Mouse (Mus musculus) adipocyte (in vitro differentiated cells): ENCODE data around the gene Prkcz.
"Not testable (repeated sequence)": the region's sequence is repeated elsewhere in the genome, so short reads cannot be mapped to it uniquely, and the experiment has no call there.

ENCODE experiments used
- DNase-seq: peaks from one replicate; pipeline ENCODE4 v3.0.0-alpha.2; 2016; ENCODE audit warnings: low spot score

The Prkcz gene

GRCm38 (mm10) chr4:155359560-155360464, 1.3 kb downstream of the Prkcz start:
- DNase-seq: no peak

DNA sequence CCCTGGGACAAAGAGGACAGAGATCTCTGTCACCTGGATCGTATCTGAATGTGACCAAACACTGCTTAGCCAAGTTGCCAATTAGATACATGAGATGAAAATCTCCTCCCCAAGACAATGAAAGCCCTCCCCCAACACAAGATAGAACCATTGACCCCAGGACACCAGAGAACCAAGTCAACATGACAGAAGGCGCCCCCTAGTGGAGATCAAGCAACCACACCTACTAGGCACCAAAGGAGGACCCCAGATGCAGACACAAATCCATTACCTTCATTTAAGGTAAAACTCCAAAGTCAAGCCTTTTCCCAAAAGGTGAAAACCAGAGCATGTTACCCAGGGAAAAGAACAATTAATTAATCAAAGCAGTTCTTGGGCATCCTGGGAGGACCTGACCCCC, 3.6 kb downstream of the Prkcz start:
- DNase-seq: no peak

DNA sequence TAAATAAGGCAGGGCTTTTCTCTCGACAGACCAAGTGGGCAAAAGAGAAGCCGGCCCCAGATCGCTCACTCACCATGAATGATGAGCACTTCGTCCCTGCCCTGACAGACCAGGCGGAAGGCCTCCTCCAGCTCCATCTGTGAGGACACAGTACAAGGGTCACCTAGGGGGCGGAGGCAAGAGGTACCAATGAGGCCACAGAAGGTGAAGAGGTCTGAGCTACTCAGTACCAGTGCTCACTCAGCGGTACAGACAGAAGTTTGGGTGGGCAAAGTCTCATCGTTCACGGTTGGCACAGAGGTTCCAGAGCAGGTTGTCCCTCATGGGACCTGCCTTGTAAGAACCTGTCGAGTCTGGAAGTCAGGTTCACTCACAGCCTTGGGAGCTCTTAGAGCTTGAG, 4.8 kb downstream of the Prkcz start:
- no peak for DNase-seq

DNA sequence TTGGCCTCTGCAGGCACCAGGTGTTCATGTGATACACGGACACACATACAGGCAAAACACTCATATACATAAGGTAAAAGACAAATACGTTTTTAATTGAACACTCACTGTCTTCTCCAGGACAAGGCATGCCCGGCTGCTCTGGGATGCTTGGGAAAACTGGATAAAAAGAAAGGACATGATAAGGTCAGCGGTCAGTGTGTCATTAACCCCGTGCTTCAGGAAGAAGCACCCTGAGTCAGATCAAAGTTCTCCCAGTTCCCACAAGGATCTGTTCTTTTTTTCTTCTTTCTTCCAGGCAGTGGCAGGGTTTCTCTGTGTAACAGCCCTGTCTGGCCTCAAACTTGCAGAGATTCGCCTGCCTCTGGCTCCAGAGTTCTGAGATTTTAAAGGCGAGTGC, 6.6 kb downstream of the Prkcz start:
- DNase-seq: no peak

GRCm38 (mm10) chr4:155354035-155354434, 7.1 kb downstream of the Prkcz start:
- no peak for DNase-seq

GRCm38 (mm10) chr4:155352581-155352980, 8.6 kb downstream of the Prkcz start:
- no peak for DNase-seq

- DNase-seq: no peak
Observed at GRCm38 (mm10) chr4:155346350-155346749, 14.8 kb downstream of the Prkcz start.

- no peak for DNase-seq
Observed at GRCm38 (mm10) chr4:155345608-155345953, 15.6 kb downstream of the Prkcz start.

DNA sequence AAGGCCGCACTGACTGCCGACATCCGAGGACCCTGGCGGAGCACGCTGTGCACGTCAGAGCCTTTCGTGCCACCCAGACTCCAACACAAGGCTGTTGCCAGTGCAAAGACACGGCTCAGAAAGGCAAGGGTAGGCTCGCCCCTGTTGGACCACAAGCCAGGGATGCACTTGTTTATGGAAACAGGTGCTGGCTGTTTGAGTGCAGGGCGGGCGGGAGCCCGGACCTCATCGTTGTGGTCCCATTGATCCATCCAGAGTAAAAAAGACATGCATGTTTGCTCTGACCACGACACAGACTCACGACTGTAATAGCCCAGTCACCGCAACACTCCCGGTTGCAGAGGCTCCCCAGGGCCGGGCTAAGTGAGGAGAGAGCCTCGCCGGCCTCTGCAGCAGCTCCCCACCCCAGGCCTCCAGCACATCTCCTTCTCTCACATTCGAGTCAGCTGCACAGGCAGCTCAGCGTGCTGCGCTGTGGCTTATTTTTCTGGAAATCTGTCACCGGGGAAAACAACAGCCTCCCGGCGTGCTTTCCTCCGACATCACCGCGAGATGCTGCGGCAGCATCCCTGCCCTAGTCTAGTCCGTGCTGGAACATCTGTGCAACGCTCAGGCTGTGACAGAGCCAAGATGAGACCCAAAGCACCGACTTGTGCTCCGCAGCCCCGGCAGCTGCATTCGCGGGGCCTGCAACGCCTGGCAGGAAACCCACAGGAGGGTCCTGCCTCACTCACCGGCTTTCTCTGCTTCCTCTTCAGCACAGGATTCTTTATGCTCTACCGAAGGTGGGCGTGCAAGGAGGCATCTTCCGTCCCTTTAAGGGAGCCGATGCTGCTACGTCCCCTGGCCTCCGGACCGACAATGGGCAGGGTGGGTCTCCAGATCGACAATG, 16.2 kb downstream of the Prkcz start:
- no peak for DNase-seq

GRCm38 (mm10) chr4:155344299-155344600, 16.9 kb downstream of the Prkcz start:
- DNase-seq: no peak

DNA sequence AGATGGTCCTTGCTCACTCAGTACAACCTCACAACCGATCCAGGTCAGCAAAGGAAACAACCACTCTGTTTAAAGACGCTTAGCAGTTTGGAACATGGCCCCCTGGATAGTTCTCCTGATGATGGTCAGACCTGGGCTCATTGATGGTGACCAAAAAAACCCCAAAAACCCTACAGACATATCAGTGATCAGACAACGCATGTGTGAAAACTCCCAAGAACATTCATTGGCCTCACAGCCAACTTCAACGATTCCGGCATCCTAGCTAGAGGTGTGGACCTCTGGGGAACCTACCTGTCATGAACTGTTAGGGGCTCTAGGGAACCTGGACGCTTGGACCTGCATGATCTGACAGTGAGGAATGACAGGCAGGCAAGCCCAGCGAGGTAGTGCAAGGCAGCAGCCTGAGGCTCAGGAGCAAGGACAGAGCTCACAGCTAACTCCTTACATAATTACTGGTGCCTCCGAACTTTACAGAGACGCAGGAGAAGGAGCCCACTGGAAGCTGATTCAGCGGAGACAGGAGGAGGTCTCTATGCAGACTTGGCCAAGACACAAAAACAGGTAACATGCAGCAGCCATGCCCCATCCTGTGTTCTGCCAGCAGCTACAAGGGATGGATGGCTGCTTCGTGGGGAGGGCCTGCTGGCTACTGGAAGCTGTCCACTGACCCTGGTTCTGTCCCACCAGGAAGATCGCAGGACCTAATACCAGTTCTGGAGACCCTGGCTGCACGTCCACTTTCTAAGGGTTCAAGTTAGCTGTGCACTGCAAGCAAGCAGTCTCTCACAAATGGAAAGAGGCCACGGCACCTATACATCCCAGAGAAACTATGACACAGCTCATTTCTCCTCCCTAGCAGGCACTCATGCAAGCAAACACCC, 17.5 kb downstream of the Prkcz start:
- no peak for DNase-seq

DNA sequence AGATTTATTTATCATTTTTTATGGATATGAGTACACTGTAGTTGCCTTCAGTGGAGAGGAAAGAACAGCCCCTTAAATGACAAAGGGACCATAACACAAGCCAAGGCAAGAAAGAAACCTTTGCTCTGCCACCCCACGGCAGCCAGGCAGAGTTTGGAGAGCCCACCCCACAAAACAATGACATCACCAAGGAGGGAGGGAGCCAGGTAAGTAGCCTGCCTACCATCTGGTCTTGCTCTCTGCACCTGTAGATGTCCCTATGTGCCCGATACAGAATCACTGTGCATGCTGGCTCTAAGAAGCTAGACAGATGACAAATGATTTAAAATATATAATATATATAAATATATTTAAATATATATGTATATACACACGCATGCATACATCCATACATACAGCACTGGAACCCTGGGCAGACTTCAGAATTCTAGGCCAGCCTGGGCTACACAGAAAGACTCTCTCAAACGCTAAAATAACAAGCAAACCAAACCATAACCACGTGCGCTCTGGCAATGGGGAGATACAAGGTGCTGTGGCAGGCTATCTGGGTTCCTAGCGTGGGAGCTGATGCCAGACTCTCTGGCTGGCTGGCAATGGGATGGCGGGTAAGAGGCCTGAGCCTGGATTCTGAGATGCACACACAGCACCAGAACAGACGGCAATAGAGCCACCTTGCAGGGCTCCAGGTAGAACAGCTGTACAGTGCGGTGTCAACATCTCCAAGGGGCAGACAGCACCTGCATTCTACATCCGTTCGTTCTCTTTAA, 24.7 kb downstream of the Prkcz start:
- no peak for DNase-seq

DNA sequence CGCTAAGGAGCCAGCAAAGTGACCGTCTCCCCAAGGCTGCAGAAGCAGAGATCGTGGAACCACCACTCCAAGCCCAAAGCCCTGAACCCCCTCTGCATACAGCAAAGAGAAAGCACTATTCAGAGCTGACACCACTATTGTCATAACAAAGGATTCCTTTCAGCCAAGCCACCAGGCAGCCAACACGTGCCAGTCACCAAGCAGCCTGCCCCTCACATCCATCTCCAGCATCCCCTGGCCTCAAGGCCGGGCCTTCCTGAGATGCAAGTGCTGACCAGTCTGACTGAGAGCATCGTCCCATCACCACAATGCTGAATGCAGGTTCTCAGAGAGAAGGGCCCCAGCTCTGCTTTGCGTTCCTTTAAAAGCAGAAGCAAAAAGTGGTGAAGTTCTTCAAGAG, 28.9 kb downstream of the Prkcz start:
- DNase-seq: no peak

GRCm38 (mm10) chr4:155328385-155328784, 32.8 kb downstream of the Prkcz start:
- not testable (repeated sequence) for DNase-seq

DNA sequence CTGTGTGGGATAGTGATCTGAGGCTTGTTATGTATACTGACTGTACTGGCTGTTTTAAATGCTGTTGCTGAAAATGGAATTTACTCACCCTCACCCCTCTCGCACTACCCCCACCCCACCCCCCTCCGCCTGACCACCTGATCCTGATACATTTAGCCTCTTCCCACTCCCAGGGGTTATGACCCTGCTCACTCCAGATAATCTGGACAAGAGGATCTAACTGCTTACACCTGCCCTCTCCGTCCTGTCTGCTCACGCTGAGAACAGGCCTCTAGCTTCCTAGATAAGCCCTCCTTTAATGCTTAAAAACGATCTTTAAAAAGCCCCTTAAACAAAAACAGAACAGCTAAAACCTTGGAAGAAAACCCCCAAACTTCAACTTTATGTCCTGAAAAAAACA, 35.4 kb downstream of the Prkcz start:
- no peak for DNase-seq

- no peak for DNase-seq
Observed at GRCm38 (mm10) chr4:155324511-155324910, 36.6 kb downstream of the Prkcz start.

- DNase-seq: no peak
Observed at GRCm38 (mm10) chr4:155323081-155323795, 37.9 kb downstream of the Prkcz start.

DNA sequence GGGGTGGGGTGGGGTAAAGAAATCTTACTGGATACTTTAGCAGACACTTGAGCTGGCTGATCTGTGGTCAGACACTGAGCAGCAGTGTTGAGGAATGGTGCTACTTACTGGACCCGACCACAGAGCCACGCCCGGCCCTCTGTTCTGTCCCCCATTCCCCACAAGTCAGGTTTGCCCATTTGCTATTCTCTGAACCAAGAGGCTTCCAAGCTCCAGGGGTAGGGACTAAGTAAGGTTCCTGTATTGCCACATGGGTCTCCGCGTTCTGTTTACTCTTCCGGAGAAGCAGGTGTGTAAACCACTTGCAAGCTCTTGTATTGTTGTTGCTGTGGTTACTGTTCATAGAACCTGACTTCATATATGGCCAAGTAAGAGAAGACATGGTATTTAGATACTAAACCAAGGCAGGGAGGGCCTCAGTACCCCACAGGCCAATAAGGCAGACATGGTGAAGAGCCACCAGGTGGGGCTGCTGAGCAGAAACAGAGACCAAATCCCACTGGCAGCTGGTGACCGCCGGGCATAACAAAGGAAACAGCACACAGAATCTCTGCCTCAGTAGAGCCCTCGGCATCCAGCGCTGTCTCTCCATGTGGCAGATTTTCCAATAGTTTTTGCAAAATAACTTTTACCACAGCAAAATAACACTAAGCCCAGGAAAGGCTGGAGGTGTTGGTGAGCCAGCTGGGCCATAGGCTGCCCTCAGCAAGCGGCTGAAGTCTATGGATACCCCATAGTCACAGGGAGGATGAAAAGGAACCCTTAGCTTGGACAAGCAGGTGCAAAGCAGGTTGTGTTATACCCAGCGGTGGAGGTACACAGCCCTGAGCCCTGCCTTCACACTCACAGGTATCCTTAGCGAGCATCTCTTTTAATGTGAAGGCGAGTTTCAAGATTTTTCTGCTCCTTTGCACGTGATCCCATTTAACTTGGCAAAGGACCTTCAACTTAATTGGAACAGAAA, 40.6 kb downstream of the Prkcz start:
- peak; percentile 39 for DNase-seq

GRCm38 (mm10) chr4:155318266-155318665, 42.9 kb downstream of the Prkcz start:
- no peak for DNase-seq

DNA sequence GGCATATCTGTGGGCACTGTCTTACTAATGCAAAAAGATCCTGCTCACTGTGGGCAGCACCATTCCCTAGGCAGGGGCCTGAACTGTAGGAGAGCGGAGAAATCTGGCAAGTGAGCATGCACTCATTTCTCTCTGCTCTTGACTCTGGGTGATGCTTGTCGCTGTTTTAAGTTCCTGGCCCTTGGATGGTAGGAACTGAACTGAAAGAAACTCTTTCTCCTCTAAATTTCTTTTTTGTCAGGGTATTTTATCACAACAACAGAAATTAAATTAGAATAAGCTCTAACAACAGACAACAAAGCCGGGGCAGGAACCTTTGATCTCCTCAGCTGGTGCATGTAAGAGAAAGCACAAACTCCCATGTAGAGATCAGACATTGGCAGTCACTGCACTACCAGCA, 46.1 kb downstream of the Prkcz start:
- no peak for DNase-seq
